Mouse (Mus musculus) intestine, embryonic 14.5 days (tissue): Measurements from ENCODE around the gene Nhp2. TPM values are rescaled to one million over a fixed set of nuclear protein-coding genes. Genes with fewer than 3 reads are reported as not detected.

ENCODE experiments used
- ATAC-seq: fragments of 200-750 bp; cut with Nextera tagmentation; replicated peaks from 2 replicates; pipeline ENCODE4 v1.8.0; 2017; ENCODE audit warnings: low read depth, moderate number of reproducible peaks, moderate TSS enrichment, moderate library complexity; ENCODE audit not compliant: low FRiP score, low TSS enrichment
- DNase-seq: peaks from one replicate; pipeline ENCODE4 v3.0.0-alpha.2; 2018; ENCODE audit warnings: low spot score
- H3K27ac ChIP-seq: fragments of 300-500 bp; sonication (generic); 2 replicates; pipeline ENCODE4 v1.5.1; 2014; ENCODE audit warnings: low read depth, mild to moderate bottlenecking, control low read depth
- H3K27me3 ChIP-seq: fragments of 300-500 bp; sonication (generic); replicated peaks from 2 replicates; pipeline ENCODE4 v1.6.1; 2014; ENCODE audit warnings: low read length, control low read depth; ENCODE audit not compliant: control insufficient read depth, insufficient read depth
- H3K36me3 ChIP-seq: fragments of 300-500 bp; sonication (generic); 2 replicates; pipeline ENCODE4 v1.6.1; 2014; ENCODE audit warnings: low read length, control low read depth; ENCODE audit not compliant: control insufficient read depth, insufficient read depth
- H3K4me1 ChIP-seq: fragments of 300-500 bp; sonication (generic); replicated peaks from 2 replicates; pipeline ENCODE4 v1.6.1; 2014; ENCODE audit warnings: low read length, control low read depth, mixed read lengths; ENCODE audit not compliant: control insufficient read depth, insufficient read depth
- H3K4me2 ChIP-seq: fragments of 300-500 bp; sonication (generic); 2 replicates; pipeline ENCODE4 v1.6.1; 2014; ENCODE audit warnings: low read length
- H3K4me3 ChIP-seq: fragments of 300-500 bp; sonication (generic); 2 replicates; pipeline ENCODE4 v1.5.1; 2014; ENCODE audit warnings: low read depth, low read length, control low read depth, mixed read lengths
- H3K9ac ChIP-seq: fragments of 300-500 bp; sonication (generic); 2 replicates; pipeline ENCODE4 v1.6.1; 2014; ENCODE audit warnings: mild to moderate bottlenecking, low read length
- H3K9me3 ChIP-seq: fragments of 300-500 bp; sonication (generic); 2 replicates; pipeline ENCODE4 v1.6.1; 2016; ENCODE audit warnings: low read length, control low read depth; ENCODE audit not compliant: control insufficient read depth
- WGBS: fragments of 180-500 bp; shearing (Covaris S2); extraction: QIAGEN DNeasy Blood & Tissue Kit; methylation state at CpG from one replicate; pipeline ENCODE4 v1.1.7; 2014; 5-methylcytosine and 5-hydroxymethylcytosine counted together
- polyA plus RNA-seq: library from polyadenylated mRNA; unstranded; fragments of >200 nt; fragmentation: Nextera tagmentation; extraction: Ambion mirVana; gene quantifications from 2 replicates; pipeline ENCODE4 v1.2.1, GENCODE M21; 2014

Nhp2 gene
- polyA plus RNA-seq, 1 experiment from 2014 or later = 226 TPM

DNA sequence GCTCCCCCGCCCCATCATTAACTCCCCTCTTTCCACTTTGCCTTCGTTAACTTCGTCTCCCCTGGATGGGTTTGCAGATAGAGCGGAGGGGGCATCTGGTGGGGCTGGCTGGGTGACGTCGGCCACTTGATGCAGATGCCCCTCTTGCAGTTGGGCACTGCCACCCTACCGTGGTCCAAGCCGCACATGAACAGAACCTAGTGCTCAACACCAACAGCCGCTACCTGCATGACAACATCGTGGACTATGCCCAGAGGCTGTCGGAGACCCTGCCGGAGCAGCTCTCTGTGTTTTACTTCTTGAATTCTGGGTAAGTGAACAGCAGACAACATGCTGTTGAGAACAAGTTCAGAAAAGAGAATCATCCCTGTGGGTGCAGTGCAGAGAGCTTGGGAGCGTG, 33.1 kb upstream of the Nhp2 start:
- Histone ChIP-seq H3K9ac (no peak overlapping the region), H3K4me2 (no peak overlapping the region), H3K27me3 (no peaks in the 10 kb centered on the region), H3K9me3 (no peaks in the 10 kb centered on the region), H3K4me1 (peaks cover 20% of the 10 kb centered on the region), H3K36me3 (peaks cover 49% of the 10 kb centered on the region), H3K4me3 (no peak overlapping the region), H3K27ac (no peak overlapping the region)
- ATAC-seq (no peak), DNase-seq (no peak)
- 92% methylated on average over 13 of the region's 13 CpGs for WGBS

DNA sequence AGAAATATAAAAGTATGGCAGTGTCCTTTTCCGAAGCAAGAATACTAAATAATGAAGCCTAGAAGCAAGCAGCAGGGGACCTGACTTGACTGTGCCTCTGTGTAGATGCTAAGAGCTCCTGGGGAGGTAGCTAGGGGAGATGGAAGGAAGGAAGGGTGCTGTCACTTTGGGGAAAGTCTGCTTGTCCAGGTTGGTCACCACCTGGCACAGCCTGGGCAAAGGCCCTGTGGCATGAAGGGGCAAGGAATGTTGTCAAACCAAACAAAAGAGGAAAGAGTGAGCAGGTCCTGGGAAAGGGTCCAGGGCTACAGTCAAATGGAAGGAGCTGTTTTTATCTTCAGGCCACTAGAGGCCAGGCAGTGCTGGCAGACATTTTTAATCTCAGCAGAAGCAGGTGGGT, 32.5 kb upstream of the Nhp2 start:
- 92% methylated on average over 1 of the region's 1 CpGs for WGBS

GRCm38 (mm10) chr11:51588833-51589232, 30.7 kb upstream of the Nhp2 start:
- ATAC-seq (no peak), DNase-seq (no peak)
- Histone ChIP-seq H3K4me1 (peaks cover 17% of the 10 kb centered on the region), H3K9me3 (no peaks in the 10 kb centered on the region), H3K4me3 (no peak overlapping the region), H3K27ac (no peak overlapping the region), H3K9ac (no peak overlapping the region), H3K27me3 (no peaks in the 10 kb centered on the region), H3K36me3 (peaks cover 74% of the 10 kb centered on the region), H3K4me2 (no peak overlapping the region)
- WGBS = 96% methylated on average over 3 of the region's 3 CpGs

More for the DNA sequence above, 32.5 kb upstream of the Nhp2 start:
- Histone ChIP-seq H3K4me2 (no peak overlapping the region), H3K27ac (no peak overlapping the region), H3K27me3 (no peaks in the 10 kb centered on the region), H3K9ac (no peak overlapping the region), H3K9me3 (no peaks in the 10 kb centered on the region), H3K4me3 (no peak overlapping the region), H3K4me1 (peaks cover 20% of the 10 kb centered on the region), H3K36me3 (peaks cover 56% of the 10 kb centered on the region)
- no peak for DNase-seq
- ATAC-seq = no peak

DNA sequence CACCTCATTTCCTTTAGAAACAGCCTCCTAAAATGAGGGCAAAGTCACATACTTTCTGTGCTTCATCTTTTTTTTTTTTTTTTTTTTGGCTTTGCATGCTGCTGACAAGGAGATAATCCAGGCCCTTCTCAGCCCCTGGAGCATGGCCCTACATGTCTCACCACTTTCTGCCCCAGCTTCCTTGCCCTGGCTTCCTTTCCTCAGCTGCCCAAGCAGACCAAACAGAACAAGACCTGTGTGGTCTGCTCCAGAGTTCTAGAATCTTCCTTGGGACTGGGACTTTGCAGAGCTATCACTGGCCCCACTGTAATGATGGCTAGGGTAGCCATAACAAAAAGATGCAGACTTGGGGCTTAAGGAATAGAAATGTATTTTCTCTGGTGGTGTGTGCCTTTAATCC, 29.5 kb upstream of the Nhp2 start:
- Histone ChIP-seq H3K9ac (no peak overlapping the region), H3K4me2 (no peak overlapping the region), H3K9me3 (no peaks in the 10 kb centered on the region), H3K27ac (no peak overlapping the region), H3K4me1 (peaks cover 13% of the 10 kb centered on the region), H3K4me3 (no peak overlapping the region), H3K27me3 (no peaks in the 10 kb centered on the region), H3K36me3 (peaks cover 84% of the 10 kb centered on the region)
- DNase-seq = no peak
- ATAC-seq = no peak

- Histone ChIP-seq H3K27me3 (no peaks in the 10 kb centered on the region), H3K9me3 (no peaks in the 10 kb centered on the region), H3K27ac (no peak overlapping the region), H3K4me1 (0 out of 2 replicates have a peak, but pooled peaks cover 4% of the 10 kb centered on the region), H3K4me3 (no peak overlapping the region), H3K4me2 (no peak overlapping the region), H3K9ac (no peak overlapping the region), H3K36me3 (peaks cover 92% of the 10 kb centered on the region)
- DNase-seq = no peak
- no peak for ATAC-seq
- WGBS = 48% methylated on average over 7 of the region's 7 CpGs
Observed at GRCm38 (mm10) chr11:51591168-51591567, 28.4 kb upstream of the Nhp2 start.

DNA sequence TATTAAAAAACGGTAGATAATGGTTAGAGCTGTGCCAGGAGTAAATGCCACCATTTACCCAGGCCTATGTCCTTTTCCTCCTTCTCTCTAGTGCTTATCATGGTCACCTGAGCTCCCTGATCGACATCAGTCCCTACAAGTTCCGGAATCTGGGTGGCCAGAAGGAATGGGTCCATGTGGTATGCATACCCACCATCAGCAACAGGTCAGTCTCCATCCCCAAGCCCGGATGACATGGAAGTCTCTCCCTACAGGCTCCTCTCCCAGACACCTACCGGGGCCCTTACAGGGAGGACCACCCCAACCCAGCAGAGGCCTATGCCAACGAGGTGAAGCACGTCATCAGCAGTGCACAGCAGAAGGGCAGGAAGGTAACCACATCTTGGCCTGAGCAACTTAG, 27.6 kb upstream of the Nhp2 start:
- H3K9me3 ChIP-seq = no peaks in the 10 kb centered on the region
- ATAC-seq = no peak
- H3K4me2 ChIP-seq = no peak overlapping the region
- no peaks in the 10 kb centered on the region for H3K4me1 ChIP-seq
- peaks cover 92% of the 10 kb centered on the region for H3K36me3 ChIP-seq
- no peak overlapping the region for H3K27ac ChIP-seq
- no peaks in the 10 kb centered on the region for H3K27me3 ChIP-seq
- WGBS = 90% methylated on average over 7 of the region's 7 CpGs
- no peak overlapping the region for H3K4me3 ChIP-seq
- no peak for DNase-seq
- H3K9ac ChIP-seq = no peak overlapping the region

DNA sequence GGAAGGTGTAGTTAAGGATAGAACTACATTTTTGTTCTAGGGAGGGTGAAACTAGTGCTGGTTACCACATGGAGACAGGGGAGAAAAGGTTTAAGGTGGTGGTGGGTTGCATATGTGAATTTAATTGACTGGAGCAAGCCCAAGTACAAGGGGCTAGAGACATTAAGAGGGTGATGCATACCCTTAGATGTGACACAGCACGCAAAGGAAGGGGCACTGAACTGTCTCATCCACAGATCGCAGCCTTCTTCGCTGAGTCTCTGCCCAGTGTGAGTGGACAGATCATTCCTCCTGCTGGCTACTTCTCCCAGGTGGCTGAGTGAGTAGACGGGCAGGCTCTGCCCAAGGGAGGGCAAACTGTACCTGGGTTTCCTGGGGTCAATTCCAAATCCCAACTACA, 26.2 kb upstream of the Nhp2 start:
- DNase-seq (no peak), ATAC-seq (no peak)
- Histone ChIP-seq H3K4me3 (no peak overlapping the region), H3K4me2 (no peak overlapping the region), H3K9ac (no peak overlapping the region), H3K36me3 (peaks cover 92% of the 10 kb centered on the region), H3K27me3 (no peaks in the 10 kb centered on the region), H3K9me3 (no peaks in the 10 kb centered on the region), H3K27ac (no peak overlapping the region), H3K4me1 (no peaks in the 10 kb centered on the region)
- WGBS = 86% methylated on average over 4 of the region's 4 CpGs

DNA sequence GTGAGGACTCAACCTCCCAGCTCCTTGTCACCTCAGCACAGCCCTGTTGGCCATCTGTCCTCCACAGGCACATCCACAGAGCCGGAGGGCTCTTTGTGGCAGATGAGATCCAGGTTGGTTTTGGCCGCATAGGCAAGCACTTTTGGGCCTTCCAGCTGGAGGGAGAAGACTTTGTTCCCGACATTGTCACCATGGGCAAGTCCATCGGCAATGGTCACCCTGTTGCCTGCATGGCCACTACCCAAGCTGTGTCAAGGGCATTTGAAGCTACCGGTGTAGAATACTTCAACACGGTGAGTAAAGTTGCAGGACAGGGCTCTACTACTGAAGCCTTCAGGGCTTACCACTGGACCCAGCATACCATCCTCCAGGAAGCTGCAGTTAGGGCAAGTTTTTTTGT, 25.7 kb upstream of the Nhp2 start:
- ATAC-seq (no peak), DNase-seq (no peak)
- no peaks in the 10 kb centered on the region for H3K9me3 ChIP-seq
- H3K27me3 ChIP-seq = no peaks in the 10 kb centered on the region
- H3K9ac ChIP-seq = no peak overlapping the region
- peaks cover 92% of the 10 kb centered on the region for H3K36me3 ChIP-seq
- H3K4me3 ChIP-seq = no peak overlapping the region
- WGBS = 88% methylated on average over 6 of the region's 6 CpGs
- no peaks in the 10 kb centered on the region for H3K4me1 ChIP-seq
- no peak overlapping the region for H3K4me2 ChIP-seq
- no peak overlapping the region for H3K27ac ChIP-seq

DNA sequence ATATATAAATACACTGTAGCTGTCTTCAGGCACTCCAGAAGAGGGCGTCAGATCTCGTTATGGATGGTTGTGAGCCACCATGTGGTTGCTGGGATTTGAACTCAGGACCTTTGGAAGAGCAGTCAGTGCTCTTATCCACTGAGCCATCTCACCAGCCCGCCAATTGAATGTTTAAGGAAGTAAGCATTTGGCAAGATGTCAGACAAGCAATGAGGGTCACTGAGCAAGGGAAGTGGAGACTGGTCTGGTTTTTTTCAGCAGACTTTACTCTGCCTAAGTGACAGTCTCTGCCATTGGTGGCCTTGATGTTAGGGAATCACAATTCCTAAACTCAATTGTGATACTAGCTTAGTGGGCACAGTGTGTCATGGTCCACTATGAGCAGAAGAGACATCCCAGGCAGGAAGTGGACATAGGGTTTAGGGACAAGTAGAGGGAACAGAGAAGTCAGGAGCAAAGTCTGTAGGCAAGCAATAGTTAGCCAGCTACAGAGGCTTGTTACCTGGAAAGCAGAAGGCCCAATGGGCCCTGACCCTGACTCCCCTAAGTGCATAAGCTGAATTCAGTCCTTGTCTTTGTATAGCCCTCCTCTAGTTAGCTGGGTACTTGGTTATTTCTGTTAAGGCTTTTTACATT, 24.7 kb upstream of the Nhp2 start:
- ATAC-seq = no peak
- 58% methylated on average over 3 of the region's 3 CpGs for WGBS
- peaks cover 96% of the 10 kb centered on the region for H3K36me3 ChIP-seq

More for the DNA sequence above, 24.7 kb upstream of the Nhp2 start:
- H3K4me2 ChIP-seq = no peak overlapping the region
- H3K4me1 ChIP-seq = no peaks in the 10 kb centered on the region
- DNase-seq = no peak
- no peak overlapping the region for H3K9ac ChIP-seq
- no peaks in the 10 kb centered on the region for H3K9me3 ChIP-seq
- H3K27ac ChIP-seq = no peak overlapping the region
- no peaks in the 10 kb centered on the region for H3K27me3 ChIP-seq
- H3K4me3 ChIP-seq = no peak overlapping the region
